Mouse (Mus musculus) adrenal gland, adult (tissue): Measurements from ENCODE around the gene Gsk3b.
"Not testable (repeated sequence)": the region's sequence is repeated elsewhere in the genome, so short reads cannot be mapped to it uniquely, and the experiment has no call there.

ENCODE experiments used
- DNase-seq, 2 experiments: peaks; one replicate each; pipeline ENCODE4 v3.0.0; 2022 to 2023; ENCODE audit warnings: low spot score in 1 of 2; ENCODE audit not compliant: inconsistent age in 2 of 2

Gene Gsk3b

GRCm38 (mm10) chr16:38099325-38099724 lies 10.5 kb downstream of the Gsk3b start:
- DNase-seq = no peak

GRCm38 (mm10) chr16:38100569-38100968 lies 11.8 kb downstream of the Gsk3b start:
- peak; percentile 35 to 68 for DNase-seq

- peak in 1 of 2 experiments; percentile 17 for DNase-seq
These were observed 16.7 kb downstream of the Gsk3b start for GRCm38 (mm10) chr16:38105453-38105852.

- peak in 1 of 2 experiments; percentile 67 for DNase-seq
These were observed 17.7 kb downstream of the Gsk3b start for GRCm38 (mm10) chr16:38106542-38106941.

- DNase-seq = no peak
These were observed 21.2 kb downstream of the Gsk3b start for GRCm38 (mm10) chr16:38110001-38110400.

GRCm38 (mm10) chr16:38110575-38110974 lies 21.8 kb downstream of the Gsk3b start:
- peak; percentile 23 to 57 for DNase-seq

GRCm38 (mm10) chr16:38114074-38114473 lies 25.3 kb downstream of the Gsk3b start:
- no peak for DNase-seq

- DNase-seq = not testable (repeated sequence)
These were observed 29.1 kb downstream of the Gsk3b start for GRCm38 (mm10) chr16:38117909-38118308.

GRCm38 (mm10) chr16:38118723-38119122 lies 29.9 kb downstream of the Gsk3b start:
- DNase-seq = no peak

GRCm38 (mm10) chr16:38119286-38119685 lies 30.5 kb downstream of the Gsk3b start:
- no peak for DNase-seq

DNA sequence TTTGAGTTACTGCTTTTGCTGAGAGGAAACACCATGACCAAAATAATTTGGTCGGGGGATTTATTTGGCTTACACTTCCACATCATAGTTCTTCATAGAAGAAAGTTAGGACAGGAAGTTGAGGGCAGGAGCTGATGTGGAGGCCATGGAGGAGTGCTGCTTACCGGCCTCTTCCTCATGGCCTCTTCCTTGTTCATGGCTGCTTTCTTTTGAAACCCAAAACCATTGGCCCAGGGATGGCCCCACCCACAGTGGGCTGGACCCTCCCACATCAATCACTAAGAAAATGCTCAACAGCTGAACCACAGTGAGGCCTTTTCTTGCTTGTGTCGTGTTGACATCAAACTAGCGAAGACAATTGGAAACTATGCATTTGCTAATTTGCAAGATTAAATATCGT lies 40.4 kb downstream of the Gsk3b start:
- DNase-seq = no peak

DNA sequence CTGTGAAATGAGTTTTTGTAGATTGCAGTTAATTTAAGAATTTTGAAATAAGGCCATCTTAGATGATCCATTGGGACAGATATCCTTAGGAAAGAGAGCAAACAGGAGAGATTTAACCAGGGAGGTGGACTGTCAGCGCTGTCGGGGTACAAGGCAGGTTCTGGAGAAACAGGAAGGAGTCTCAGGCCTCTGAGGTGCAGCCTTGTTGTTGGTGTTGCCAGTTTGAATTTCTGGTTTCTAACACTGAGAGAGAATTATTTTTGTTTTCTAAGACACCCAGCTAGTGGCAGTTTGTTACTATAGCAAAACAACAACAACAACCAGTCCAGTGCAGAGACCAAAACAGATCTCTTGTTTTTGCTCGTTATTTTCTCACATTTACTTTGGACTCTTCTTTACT lies 42.2 kb downstream of the Gsk3b start:
- no peak for DNase-seq

DNA sequence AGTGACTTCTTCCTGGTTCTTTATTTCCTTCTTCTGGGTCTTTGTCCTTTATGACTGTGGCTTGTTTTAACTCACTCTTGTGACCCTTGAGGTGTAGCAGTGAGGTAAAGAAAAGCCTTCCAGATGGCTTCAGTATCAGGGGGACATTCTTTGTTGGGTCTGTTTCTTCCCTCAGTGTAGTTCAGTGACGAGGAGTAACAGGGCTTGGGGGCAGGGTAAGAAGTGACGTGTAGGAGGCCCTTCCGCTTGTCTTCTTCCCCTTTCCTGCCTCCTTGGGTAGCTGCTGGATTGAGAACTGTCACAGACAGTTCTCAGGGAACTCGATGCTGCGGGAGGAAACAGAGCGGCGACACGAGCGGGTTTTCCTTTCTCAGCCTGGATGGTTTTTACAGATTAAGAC lies 43.0 kb downstream of the Gsk3b start:
- DNase-seq = peak; percentile 31 to 76

DNA sequence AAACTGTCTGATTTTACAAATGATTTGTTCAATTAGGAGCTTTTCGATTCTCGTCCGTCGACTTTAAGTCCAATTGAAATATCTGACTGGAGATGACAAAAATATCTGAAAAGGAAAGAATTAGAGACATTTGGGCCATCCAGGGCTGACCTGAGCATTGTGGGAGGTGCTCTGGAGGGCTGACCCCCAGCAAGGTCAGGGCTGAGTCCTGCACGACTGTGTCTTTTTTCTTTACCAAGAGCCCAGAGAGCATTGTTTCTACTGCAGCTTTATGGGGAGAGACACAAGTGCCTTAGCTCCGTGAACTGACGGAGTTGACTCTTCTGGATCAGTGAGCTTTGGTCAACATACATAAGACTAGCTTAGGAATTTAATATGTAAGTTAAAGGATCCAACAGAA lies 43.4 kb downstream of the Gsk3b start:
- peak in 1 of 2 experiments; percentile 67 for DNase-seq

DNA sequence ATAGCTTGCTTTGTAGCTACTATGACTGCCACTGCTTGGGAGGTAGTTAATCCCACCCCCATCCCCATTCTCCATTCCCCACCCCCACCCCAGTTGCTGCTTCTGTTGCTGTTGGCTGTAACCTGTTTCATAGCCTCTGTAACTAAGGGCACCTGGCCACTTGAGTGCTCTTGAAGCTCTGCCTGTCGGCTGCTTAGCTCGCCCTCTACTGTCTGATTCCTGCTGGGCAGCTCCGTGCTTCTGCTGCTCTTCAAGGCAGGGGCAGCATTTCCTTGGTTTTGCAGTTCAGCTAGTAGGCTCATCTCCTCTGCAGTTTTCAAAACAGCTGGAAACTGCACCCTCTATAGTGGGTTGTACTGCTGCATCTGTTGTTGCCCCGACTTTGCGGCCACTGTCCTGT lies 48.5 kb downstream of the Gsk3b start:
- peak; percentile 23 to 70 for DNase-seq

DNA sequence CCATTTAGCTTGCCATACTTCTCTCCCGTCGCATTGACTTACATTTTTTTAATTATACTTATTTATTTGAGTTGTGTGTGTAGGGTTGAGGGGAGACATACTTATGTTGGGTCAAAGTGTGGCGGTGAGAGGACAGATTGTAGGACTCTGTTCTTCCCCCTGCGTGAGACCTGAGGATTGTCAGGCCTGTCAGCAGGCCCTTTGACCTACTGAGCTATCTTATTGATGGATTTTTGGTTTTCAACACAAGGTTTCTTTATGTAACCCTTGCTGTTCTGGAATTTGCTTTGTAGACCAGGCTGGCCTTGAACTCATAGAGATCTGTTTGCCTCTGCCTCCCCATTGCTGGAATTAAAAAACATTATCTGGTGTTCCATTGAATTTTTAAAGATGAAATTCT lies 56.1 kb downstream of the Gsk3b start:
- DNase-seq = no peak

GRCm38 (mm10) chr16:38150555-38150954 lies 61.8 kb downstream of the Gsk3b start:
- no peak for DNase-seq

- DNase-seq = peak in 1 of 2 experiments; percentile 31
These were observed 69.2 kb downstream of the Gsk3b start for GRCm38 (mm10) chr16:38157854-38158622.

- peak in 1 of 2 experiments; percentile 20 for DNase-seq
These were observed 73.2 kb downstream of the Gsk3b start for GRCm38 (mm10) chr16:38162019-38162418.

- DNase-seq = no peak
These were observed 76.2 kb downstream of the Gsk3b start for GRCm38 (mm10) chr16:38164811-38165591.

DNA sequence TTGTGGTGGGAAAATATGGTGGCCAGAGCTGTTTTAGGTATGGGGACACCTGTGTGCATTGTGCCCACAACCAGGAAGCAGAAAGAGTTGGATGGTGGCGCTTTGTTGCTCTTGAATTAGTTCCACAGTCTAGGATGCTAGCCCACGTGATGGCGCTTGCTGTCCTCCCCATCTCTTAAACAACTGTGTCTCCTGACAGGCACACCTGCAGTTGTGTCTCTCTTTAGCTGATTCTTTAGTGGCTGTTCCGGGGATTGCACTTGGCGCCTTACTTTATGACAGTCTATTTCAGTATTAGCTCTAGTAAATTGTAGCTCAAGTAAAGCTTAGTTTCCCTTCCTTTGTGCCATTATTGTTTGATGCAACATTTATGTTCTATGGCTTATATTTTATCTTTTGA lies 80.2 kb downstream of the Gsk3b start:
- DNase-seq = no peak

- no peak for DNase-seq
These were observed 90.3 kb downstream of the Gsk3b start for GRCm38 (mm10) chr16:38179150-38179549.
